Mouse (Mus musculus): ENCODE data around the gene Npcd. TPM values are rescaled to one million over a fixed set of nuclear protein-coding genes. Genes with fewer than 3 reads are reported as not detected.

Gene Npcd
- polyA plus RNA-seq, 1 experiment: not detected

DNA sequence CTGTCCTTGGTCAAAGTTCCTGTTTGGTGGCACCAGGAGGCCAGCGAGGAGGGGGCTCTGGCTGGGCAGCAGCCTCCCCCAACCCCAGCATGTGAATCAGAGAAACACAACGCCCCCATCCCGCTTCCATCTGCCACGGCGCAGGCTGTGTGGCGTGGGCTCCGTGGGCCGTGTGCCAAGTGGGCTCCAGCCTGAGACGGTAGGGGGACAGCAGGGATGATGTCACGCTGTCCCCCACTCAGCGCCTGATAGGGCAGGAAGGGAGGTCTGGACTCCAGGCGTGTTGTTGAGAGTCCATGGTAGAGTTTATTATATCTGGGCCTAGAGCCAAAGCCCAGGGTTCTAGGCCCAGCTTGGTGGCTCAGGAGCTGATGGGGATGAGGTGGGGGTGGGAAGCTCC lies 37.8 kb downstream of the Npcd start:
- Histone ChIP-seq H3K27ac (ENCODE audit: insufficient read depth, low read length) (no peak overlapping the region), H3K4me1 (ENCODE audit: control insufficient read depth, insufficient read depth, low read length) (no peaks in the 10 kb centered on the region), H3K4me3 (ENCODE audit: insufficient read depth, low read length) (no peak overlapping the region)
- no peak for TF ChIP-seq CTCF (IDR thresholded peaks at IDR 0.05; ENCODE audit: borderline replicate concordance, insufficient read depth, low read length)
- TF ChIP-seq POLR2A (IDR thresholded peaks at IDR 0.05; ENCODE audit: low read depth, low read length): no peak

DNA sequence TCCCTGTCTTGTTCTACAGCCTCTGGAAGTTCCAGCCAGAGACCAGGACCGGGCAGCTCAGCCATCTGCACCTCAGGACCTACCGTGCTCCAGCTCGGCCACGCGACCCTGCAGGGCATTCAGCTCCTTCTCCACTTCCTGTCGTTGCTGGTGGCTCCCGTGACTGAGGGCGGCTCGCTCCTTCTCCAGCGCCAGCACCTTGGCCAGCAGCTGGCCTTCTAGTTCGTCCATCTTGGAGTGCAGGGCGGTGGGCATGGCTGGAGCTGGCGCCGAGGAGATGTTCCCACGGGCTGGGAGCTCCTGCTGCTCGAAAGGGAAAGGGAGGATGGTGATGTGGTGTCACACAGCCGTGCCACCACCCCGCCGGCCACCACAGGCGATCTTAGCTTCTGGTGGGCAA lies 39.9 kb downstream of the Npcd start:
- Histone ChIP-seq H3K4me3 (ENCODE audit: insufficient read depth, low read length) (no peak overlapping the region), H3K27ac (ENCODE audit: insufficient read depth, low read length) (no peak overlapping the region), H3K4me1 (ENCODE audit: control insufficient read depth, insufficient read depth, low read length) (no peaks in the 10 kb centered on the region)
- TF ChIP-seq CTCF (IDR thresholded peaks at IDR 0.05; ENCODE audit: borderline replicate concordance, insufficient read depth, low read length) (no peak), POLR2A (IDR thresholded peaks at IDR 0.05; ENCODE audit: low read depth, low read length) (no peak)

DNA sequence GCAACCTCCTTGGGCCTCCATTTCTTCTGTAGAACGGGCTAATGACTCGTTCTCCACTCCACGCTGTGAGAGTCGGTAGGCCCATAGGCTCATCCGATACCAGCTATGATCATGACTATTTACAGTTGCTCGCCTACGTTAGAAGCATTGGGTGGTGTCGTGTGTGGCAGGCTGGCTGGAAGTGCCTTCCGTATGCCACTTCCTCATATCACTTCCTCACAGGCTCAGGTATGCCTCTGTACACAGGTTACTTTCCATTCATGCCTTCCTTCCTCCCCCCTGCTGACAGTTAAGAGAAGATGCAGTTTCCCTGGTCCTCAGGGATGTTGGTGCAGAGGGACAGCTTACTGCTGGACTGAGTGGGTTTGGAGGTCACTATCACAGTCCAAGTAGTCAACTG lies 41.0 kb downstream of the Npcd start:
- Histone ChIP-seq H3K4me3 (ENCODE audit: insufficient read depth, low read length) (no peak overlapping the region), H3K4me1 (ENCODE audit: control insufficient read depth, insufficient read depth, low read length) (no peaks in the 10 kb centered on the region), H3K27ac (ENCODE audit: insufficient read depth, low read length) (no peak overlapping the region)
- no peak for TF ChIP-seq CTCF (IDR thresholded peaks at IDR 0.05; ENCODE audit: borderline replicate concordance, insufficient read depth, low read length)
- TF ChIP-seq POLR2A (IDR thresholded peaks at IDR 0.05; ENCODE audit: low read depth, low read length): no peak

DNA sequence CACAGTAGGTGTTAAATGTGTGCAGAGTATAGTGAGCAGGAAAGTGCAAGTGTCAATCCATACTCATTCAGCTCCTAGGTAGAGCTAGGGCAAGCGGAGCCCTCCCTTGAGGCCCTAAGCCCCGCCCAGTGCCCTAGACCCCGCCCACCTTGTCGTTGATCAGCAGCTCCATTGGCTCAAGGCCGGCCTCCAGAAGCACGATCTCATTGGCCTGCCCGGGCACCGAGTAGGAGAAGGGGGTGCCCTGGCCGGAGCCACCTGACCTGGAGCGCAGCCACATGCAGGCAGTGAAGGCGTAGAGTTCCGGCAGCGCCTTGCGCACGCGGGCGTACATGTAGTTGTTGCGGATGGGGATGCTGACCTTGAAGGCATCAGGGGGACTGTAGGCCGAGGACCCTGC lies 41.6 kb downstream of the Npcd start:
- TF ChIP-seq POLR2A (IDR thresholded peaks at IDR 0.05; ENCODE audit: low read depth, low read length) (no peak), CTCF (IDR thresholded peaks at IDR 0.05; ENCODE audit: borderline replicate concordance, insufficient read depth, low read length) (no peak)

DNA sequence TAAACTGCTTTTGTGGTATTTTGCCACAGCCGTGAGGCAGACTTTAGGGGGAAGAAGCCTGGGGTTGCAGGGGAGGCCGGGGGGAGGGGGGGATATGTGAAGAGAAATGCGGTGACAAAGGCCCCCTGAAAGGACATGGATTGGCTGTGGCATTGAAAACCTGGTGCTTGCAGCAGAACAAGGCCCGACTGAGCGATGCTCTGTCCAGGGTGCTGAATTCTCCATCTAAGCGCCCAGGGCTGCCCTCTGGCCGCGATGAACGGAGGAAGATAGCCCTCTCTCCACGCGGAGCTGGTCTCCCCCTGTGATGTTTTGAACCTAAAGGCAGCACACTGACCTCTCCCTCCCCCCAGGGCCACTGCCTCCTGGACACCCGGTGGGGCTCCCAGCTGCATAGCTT lies 42.5 kb downstream of the Npcd start:
- H3K4me3 ChIP-seq (ENCODE audit: insufficient read depth, low read length): no peak overlapping the region
- no peaks in the 10 kb centered on the region for H3K4me1 ChIP-seq (ENCODE audit: control insufficient read depth, insufficient read depth, low read length)
- TF ChIP-seq CTCF (IDR thresholded peaks at IDR 0.05; ENCODE audit: borderline replicate concordance, insufficient read depth, low read length): no peak
- TF ChIP-seq POLR2A (IDR thresholded peaks at IDR 0.05; ENCODE audit: low read depth, low read length): no peak
- H3K27ac ChIP-seq (ENCODE audit: insufficient read depth, low read length): no peak overlapping the region

More for the DNA sequence above, 41.6 kb downstream of the Npcd start:
- H3K27ac ChIP-seq (ENCODE audit: insufficient read depth, low read length): no peak overlapping the region
- no peaks in the 10 kb centered on the region for H3K4me1 ChIP-seq (ENCODE audit: control insufficient read depth, insufficient read depth, low read length)
- H3K4me3 ChIP-seq (ENCODE audit: insufficient read depth, low read length): no peak overlapping the region

DNA sequence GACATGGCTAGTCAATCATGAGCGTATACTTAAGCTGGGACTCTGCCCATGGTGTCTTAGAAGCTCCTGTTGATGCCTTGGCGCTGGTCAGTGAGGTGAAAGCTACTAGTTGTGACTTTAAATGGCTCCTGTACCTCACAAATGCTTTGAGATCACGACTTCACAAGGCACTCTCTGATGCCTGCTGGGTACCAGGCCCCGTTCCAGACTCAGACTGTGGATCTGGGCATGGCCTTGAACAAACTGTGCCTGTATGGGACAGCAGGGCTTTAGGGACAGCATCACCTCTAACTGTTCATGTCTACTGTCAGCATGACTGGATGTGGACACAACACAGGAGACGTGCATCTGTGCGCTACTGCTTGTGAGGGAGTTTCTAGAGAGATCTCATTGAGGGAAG lies 43.1 kb downstream of the Npcd start:
- TF ChIP-seq POLR2A (IDR thresholded peaks at IDR 0.05; ENCODE audit: low read depth, low read length) (no peak), CTCF (IDR thresholded peaks at IDR 0.05; ENCODE audit: borderline replicate concordance, insufficient read depth, low read length) (no peak)
- H3K4me3 ChIP-seq (ENCODE audit: insufficient read depth, low read length): no peak overlapping the region
- no peaks in the 10 kb centered on the region for H3K4me1 ChIP-seq (ENCODE audit: control insufficient read depth, insufficient read depth, low read length)
- no peak overlapping the region for H3K27ac ChIP-seq (ENCODE audit: insufficient read depth, low read length)

DNA sequence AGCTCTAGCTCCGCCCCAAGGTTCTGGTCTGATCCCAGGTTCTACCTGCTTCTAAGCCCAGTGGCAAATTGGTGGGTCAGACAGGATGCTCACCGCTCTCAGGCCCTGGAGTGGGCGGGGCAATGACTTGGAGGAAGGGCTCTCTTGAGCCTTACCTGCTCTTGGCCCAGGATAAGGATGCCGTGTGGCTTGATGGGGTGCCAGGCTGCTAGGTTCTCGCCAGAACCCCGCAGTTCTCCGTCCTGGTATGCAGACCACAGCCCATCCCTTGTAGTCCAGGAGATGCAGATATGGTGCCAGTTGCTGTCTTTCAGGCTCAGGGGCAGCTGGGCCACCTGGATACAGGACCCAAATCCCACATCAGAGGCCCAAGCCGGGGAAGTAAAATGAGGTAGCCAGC lies 43.9 kb downstream of the Npcd start:
- Histone ChIP-seq H3K4me3 (ENCODE audit: insufficient read depth, low read length) (no peak overlapping the region), H3K27ac (ENCODE audit: insufficient read depth, low read length) (no peak overlapping the region), H3K4me1 (ENCODE audit: control insufficient read depth, insufficient read depth, low read length) (no peaks in the 10 kb centered on the region)
- TF ChIP-seq POLR2A (IDR thresholded peaks at IDR 0.05; ENCODE audit: low read depth, low read length) (no peak), CTCF (IDR thresholded peaks at IDR 0.05; ENCODE audit: borderline replicate concordance, insufficient read depth, low read length) (no peak)

DNA sequence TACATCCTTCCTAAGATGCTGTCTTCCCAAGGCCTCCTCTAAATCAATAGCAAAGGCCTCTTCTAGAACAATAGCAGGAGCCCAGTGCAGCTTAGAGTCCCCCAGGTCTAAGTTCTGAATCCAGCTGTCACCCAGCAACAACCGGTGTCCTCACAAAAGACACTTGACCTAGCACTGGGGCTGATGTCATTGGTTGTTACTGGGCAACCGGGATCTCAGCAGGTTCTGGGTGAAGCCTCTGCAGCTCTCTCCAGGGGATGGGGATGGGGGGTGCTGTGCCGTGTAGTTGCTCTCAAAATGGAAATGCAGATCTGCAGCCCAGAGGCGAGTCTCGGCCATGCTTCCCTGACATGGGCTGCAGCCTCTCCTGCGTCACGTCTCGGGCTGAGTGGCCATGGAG lies 46.2 kb downstream of the Npcd start:
- H3K4me1 ChIP-seq (ENCODE audit: control insufficient read depth, insufficient read depth, low read length): no peaks in the 10 kb centered on the region
- H3K27ac ChIP-seq (ENCODE audit: insufficient read depth, low read length): no peak overlapping the region
- TF ChIP-seq POLR2A (IDR thresholded peaks at IDR 0.05; ENCODE audit: low read depth, low read length) (no peak), CTCF (IDR thresholded peaks at IDR 0.05; ENCODE audit: borderline replicate concordance, insufficient read depth, low read length) (no peak)
- H3K4me3 ChIP-seq (ENCODE audit: insufficient read depth, low read length): no peak overlapping the region

DNA sequence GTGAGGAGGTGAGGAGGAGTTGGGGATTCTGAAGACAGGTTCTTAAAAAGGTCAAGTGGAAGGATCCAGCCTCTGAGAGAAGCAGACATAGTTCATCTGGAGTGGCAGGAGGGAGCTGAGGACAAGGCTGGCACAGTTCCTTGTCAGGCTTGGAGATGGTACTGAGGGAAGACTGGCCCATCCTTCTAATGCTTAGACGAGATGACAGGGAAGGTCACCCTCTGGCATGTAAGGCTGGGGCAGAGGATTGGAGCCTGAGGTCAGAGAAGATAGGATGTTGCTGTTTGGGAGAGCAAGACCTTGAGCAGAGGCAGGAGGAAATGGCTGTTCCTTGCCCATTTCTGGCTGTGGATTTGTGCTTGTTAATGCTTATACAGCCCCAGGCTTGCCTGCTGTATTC lies 49.0 kb downstream of the Npcd start:
- Histone ChIP-seq H3K27ac (ENCODE audit: insufficient read depth, low read length) (no peak overlapping the region), H3K4me3 (ENCODE audit: insufficient read depth, low read length) (no peak overlapping the region), H3K4me1 (ENCODE audit: control insufficient read depth, insufficient read depth, low read length) (no peaks in the 10 kb centered on the region)
- no peak for TF ChIP-seq POLR2A (IDR thresholded peaks at IDR 0.05; ENCODE audit: low read depth, low read length)

DNA sequence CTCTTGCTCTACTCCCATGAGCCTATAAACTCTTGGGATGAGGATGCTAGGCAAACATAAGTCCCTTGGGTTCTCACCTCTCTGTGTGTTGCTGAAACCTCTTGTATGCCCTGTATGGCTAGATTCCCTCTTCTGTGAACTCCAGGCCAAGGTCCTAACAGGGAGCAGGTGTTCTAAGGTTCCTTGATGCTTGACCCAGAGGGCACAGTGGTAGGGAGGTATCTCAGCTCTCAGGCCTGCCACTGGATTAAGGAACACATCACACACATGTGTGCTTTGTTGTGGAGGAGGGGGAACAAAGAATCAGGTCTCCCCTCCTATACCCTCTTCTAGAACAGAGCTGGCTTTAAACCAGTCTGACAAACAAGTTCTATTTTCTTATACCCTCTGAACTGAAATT lies 56.3 kb downstream of the Npcd start, which contains the start of gene Dnal4:
Dnal4 (minus strand) TSS at position 101 of the 400 bp plus-strand sequence.
- H3K4me1 ChIP-seq (ENCODE audit: control insufficient read depth, insufficient read depth, low read length): 0 out of 2 replicates have a peak, but pooled peaks cover 3% of the 10 kb centered on the region
- no peak for TF ChIP-seq POLR2A (IDR thresholded peaks at IDR 0.05; ENCODE audit: low read depth, low read length)
- no peak for TF ChIP-seq CTCF (IDR thresholded peaks at IDR 0.05; ENCODE audit: borderline replicate concordance, insufficient read depth, low read length)
- no peak within 1 kb of the TSS for H3K4me3 ChIP-seq (ENCODE audit: insufficient read depth, low read length)
- H3K27ac ChIP-seq (ENCODE audit: insufficient read depth, low read length): no peak within 1 kb of the TSS

DNA sequence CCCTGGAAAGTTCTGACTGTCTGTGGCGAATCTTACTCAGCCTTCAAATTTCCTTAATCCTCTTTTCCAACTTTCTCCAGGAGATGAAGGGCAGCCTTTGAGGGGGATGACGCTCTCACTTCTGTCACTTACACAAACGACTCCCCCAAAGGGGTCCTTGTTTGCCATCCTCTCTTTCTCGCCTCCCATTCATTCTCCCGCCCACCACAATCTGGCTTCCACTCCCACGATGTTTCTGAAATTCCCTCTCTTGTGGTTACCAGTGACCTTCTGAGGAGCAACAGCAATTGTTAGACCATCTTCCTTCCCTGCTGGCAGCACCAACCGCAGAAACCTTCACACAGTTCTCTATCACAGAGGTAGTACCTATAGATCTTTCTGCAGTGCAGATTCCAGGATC lies 58.4 kb downstream of the Npcd start:
- Histone ChIP-seq H3K4me3 (ENCODE audit: insufficient read depth, low read length) (no peak overlapping the region), H3K4me1 (ENCODE audit: control insufficient read depth, insufficient read depth, low read length) (peaks cover 10% of the 10 kb centered on the region; the same call in 1 of the 2 replicates), H3K27ac (ENCODE audit: insufficient read depth, low read length) (no peak overlapping the region)
- TF ChIP-seq POLR2A (IDR thresholded peaks at IDR 0.05; ENCODE audit: low read depth, low read length) (no peak), CTCF (IDR thresholded peaks at IDR 0.05; ENCODE audit: borderline replicate concordance, insufficient read depth, low read length) (no peak)

All from embryonic fibroblast, embryonic 13.5 days (primary cell).